Mouse (Mus musculus): ENCODE data around the gene Ano3. TPM values are rescaled to one million over a fixed set of nuclear protein-coding genes. Genes with fewer than 3 reads are reported as not detected.

Gene Ano3
- total RNA-seq, 4 experiments from 2014 or later = 87.5 to 103 (median 95.5) TPM

Other genes with a start within 250 kb of the Ano3 start
- under 1 TPM in 3 of 4 experiments, not detected in 1; 0.19 to 0.39 (median 0.32) TPM for gene Muc15, start 229.6 kb downstream of the Ano3 start, total RNA-seq (2022)
- gene Gm13941, start 155.1 kb upstream of the Ano3 start, total RNA-seq (2022) = not detected
- not detected for gene Gm15130, start 202.0 kb upstream of the Ano3 start, total RNA-seq (2022)